Mouse (Mus musculus) ovary, postnatal 14 days (tissue): ENCODE measurements around the gene Hmgb4.

Experiments used
- DNase-seq: peaks from one replicate; pipeline ENCODE4 v3.0.0; 2022; ENCODE audit warnings: low spot score

Gene Hmgb4

DNA sequence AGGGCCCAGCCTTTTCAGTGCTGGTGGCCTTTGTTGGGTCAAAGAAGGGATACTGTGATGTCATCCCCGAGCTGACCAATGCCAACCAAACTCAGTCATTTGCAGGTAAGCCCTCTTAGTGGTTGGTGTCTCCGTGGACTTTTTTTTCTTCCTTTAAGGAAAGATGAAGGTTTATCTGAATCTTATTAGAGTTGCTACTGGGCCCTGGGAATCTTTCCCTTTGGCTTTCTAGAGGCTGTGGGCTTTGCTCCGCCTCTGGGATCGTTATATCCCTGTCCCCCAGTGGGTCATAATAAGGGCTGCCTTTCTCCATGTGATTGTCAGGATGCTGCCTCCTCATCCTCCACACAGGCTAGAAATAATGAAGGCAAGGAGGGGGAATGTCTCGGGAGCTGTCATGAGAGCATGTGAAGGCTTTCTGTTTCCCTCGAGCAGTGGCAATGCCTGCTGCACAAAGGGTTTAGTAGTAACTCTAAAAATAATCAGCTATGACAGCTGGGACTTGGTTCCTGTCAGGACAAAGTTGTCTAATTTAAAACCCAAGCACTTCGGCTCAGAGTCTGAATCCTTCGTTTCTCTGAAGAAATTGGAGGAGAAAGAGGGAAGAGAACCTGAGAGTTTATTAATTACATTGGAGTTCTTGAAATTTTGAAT lies at the start of gene Hmgb4:
TSS of gene Hmgb4 (minus strand) at position 51 of the 654 bp plus-strand sequence.
- DNase-seq = no peak

DNA sequence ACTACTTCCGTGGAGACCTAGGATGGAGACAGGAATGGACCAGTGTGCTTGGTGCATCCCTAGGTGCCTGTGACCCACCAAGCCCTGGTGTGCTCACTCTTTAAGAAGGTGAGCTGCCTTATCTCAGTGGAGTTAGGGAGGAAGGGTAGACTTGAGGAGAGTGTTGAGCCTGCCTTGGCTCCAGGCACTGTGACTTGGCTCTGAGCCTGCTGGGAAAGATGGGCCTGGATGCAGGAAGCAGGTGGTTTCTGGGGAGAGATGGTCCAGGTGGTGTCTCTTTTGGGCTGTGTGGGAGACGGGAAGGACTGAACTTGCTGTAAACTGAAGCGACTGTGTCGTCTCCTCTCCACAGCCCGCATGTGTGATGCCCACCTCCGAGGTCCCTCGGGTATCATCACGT lies 45.3 kb upstream of the Hmgb4 start:
- DNase-seq = no peak

DNA sequence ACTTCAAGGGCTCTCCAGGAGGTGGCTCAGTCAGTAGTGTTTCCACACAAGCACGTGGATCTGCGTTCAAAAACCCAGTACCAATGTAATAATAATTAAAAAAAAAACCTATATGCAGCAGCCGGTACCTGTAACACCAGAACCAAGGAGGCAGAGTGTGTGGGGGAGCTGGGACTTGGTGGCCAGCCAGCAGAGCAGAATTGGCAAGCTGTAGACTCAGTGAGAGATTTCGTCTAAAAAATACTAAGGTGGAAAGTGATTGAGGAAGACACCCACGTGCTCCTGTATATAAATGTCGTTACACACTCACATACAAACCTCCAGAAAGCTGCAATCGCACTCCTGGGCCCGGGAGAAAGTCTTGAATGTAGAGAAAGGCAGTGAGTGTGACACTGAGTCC lies 43.3 kb upstream of the Hmgb4 start:
- DNase-seq = no peak

DNA sequence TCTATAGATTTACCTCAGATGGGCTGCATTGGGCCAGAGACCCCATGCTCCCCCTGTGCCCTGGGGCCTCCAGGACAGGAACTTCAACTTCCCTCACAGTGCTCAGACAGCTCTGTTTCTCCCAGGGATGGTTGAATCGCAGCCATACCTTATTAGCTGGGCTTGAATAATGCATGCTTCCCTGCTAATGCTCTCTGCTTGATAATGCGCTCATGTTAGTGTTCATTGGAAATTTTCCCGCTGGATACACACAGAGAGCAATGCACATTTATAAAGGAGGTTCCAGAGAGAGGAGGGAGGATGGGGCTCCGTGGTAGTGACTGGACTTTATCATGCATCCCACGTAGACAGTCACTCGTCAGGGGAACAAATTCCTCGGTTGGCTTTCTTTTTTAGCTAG lies 27.3 kb upstream of the Hmgb4 start:
- DNase-seq = no peak

DNA sequence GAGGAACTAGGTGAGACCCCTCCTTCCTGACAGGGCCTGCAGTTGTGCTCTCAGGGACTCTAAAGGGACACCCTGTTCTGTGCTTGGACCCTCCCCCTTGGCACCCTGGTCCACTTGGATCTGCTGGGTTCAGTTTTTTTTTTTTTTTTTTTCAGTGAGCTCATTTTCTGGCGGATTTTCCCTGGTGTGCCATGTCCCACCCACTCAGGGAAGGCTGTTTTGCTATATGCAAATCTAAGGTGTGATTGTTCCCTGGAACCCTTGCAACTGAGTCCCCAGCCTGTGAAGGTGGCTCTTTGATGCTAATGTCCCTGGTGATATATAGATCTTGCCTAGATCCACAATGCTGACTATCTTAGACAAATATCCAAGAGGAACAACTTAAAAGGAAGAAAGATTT lies 24.3 kb upstream of the Hmgb4 start:
- no peak for DNase-seq

DNA sequence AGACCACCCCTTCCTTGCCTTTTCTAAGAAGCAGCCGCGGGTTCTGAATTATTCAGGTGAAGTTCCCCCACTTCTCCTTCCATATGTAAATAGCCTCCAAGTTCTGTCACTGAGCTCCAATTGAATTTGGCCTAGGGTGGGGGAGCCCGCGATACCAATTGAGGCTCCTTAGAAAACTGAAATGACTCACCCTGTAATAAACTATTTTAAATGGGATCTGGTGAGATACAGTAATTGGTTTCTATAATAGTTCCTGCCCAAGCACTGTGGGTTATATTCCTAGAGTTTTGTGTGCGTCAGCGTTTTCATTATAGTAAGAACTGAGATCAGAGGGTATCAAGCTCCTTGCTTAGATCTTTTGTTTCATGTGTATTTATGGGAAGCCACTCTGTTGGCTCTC lies 14.8 kb upstream of the Hmgb4 start:
- no peak for DNase-seq

DNA sequence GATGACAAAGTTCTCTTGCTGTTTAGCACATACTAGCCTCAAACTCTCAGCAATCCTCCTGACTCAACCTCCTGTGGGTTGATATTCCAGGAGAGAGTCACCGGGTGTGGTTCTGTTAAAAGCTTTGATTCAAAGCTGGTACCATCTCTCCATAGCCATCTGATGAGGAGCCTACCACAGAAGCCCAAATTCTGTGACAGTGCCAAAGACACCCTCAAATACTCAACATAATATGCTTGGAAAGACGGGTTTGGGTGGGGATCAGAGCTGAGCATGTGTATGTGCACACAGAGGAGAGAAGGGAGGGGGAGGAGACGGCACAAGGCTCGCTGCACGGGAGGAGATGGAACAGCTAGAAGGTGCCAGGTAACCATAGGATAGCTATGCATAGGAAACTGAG lies 14.4 kb upstream of the Hmgb4 start:
- no peak for DNase-seq

DNA sequence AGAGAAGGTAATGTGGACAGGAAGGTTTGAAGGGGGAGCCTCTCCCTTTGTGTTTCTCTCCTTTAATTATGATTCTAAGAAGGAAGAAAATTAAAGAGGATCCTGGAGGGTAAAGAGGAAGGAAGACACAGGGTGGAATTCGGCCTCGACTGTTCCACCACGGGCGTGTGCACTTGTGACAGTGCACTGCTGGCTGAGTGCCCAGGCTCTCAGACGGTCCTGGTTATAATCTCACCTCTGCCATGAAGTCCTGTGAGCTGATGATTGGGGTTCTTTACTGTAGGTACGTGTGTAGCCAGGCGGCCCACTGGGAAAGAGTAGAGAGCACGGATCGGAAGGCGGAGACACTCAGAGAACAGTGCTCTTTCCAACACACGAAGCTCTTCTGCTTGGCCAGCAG lies 12.4 kb upstream of the Hmgb4 start:
- DNase-seq = no peak

DNA sequence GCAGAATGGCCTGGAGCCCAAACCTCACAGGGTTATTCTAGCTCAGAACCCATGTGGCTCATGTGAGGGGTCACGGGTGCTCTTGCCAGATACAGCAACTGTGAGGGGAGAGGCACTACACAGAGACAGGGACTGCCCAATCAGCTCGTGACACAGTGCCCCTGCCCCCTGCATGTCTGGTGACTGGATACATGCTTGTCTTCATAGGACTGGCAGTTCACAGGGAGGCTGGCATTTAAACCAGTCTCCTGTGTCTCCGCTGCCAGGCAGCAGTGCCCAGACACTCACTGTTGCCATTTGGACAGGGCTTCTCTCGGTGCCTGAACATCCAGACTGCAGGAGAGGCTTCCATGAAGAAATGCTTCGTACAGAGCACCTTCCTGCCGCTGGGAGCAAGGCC lies 11.7 kb upstream of the Hmgb4 start:
- no peak for DNase-seq

DNA sequence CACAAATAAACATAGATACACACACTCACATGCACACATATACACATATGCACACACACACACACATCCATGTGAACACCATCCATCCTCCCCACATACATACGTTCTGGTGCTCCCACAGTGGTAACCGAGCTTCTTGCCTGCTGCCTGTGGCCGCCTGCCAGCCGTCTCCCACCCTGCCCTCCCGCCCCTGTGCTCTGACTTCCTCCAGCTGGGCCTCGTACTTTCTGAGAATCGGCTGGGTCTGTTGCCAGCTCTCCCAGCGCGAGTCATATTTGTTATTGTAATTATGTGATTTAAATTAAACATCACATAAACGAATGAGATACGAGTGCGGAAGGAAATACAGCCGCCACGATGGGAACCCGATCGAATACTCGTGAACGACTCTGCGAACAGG lies 10.2 kb upstream of the Hmgb4 start:
- DNase-seq = no peak

DNA sequence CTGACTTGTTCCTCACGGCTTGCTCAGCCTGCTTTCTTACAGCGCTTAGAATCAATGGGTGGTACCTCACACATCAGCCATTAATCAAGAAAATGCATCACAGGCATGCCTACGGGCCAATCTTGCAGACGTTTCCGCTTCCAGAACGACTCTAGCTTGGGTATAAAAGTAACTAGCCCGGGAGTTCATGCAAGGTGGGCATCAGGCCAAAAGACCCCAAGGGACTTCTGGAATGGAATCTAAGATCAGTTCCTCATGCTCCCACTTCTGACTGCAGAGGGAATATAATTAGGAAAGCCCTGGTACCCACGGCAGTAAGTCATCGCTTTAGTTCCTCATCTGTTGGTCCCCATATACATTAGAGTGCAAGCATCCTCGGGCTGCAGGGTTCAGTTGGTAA lies 9.4 kb upstream of the Hmgb4 start:
- no peak for DNase-seq

DNA sequence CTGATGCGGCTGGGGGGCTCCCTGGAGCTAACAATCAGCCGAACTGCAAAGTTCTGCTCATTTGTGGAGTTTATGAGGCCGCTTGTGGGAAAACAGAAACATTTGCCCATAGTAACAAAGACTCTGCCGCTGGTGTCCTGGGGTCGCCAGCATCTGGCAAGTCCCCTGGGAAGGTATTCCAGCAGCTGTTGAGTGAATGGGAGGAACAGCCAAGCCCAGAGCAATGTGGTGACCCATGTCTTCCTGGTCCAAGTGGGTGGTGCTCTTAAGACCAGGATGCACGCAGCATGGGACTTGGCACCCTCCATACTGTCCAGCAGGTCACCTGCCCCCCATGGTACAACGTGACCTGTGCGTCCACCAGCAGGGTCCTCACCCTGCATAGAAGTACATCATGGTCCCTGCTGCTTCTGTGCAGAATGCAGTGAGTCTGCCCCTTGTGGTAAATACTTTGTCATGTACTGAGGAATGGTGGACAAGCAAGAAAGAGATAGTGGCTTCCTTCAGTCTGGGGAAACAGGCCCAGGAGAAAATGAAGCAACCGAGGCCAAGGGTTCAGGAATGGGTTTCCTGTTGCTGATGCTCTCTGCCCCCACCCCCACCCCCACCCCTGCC lies 8.6 kb upstream of the Hmgb4 start:
- no peak for DNase-seq

DNA sequence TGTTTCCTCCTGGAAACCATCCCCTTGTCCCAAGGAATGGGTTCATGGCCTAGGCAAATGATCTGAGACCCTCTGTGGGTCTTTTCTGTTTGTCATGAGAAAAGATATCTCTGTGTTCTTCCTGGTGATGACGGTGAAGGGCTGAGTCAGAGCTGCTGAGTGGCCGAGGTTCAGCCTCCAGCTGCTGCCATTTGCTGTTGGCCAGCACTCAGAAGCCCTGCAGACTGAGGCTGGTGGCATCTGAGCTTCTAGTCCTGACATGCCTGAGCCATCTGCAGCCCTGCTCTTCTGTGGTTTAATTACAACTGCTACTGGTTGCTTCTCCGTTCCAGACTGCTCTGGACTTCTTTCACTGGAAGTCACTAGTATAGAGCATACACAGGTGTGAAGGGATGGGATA lies 4.6 kb upstream of the Hmgb4 start:
- no peak for DNase-seq

DNA sequence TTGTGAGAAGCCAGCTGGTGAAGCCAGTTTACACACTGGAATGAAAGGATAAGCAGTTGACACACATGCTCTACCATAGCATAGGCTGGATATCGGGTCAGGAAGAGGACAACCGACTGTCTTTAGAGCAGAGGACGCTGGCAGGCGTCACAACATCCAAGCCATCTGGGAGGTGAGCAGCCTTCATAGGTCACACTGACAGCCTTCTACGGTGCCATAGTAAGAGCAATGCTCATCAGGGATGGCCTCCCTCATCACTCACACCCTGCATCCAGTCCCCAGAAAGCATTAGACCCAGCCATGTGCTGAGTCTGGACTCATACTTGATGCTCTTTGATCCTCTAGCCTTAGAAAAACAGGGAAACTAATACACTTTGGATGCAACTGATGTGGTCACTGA lies 3.7 kb upstream of the Hmgb4 start:
- DNase-seq = no peak

DNA sequence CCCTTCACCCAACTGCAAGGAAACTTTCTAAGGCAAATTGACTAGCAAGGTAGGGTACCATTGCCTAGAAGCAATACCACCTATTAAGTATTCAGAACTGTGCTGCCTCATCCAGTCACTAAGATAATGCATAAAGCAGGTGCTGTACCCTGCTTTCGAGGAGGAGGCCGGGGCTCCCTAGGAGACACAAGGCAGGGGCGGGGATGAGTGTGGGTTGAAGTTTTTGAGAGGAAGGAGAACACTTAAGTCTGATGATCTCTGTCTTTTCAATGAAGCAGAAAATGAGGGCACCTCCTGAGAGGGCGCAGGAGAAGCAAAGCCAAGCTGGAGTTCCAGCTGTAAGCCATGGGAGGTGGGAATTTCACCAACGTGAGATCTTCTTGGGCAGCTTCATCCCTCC lies 1.5 kb downstream of the Hmgb4 start:
- DNase-seq = no peak

DNA sequence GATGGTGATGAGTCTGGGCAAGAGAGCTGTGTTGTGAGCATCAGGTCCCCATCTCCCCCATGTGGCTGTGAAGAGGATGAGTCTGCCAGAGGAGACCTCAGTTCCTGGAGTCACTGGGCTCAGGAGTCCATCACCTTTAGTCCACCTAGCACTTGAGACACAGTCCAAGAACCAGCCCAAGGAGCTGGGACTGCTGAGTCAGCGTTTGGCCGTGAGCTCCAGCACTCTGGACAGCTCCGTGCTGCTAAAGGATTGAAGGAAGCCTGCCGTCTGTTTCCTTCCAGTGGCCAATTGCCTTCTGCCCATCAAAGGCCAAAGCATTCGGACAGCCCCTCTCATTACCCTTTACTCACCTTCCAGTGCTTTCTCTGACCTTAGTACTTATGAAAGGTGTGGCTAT lies 12.1 kb downstream of the Hmgb4 start:
- peak; percentile 44 for DNase-seq

DNA sequence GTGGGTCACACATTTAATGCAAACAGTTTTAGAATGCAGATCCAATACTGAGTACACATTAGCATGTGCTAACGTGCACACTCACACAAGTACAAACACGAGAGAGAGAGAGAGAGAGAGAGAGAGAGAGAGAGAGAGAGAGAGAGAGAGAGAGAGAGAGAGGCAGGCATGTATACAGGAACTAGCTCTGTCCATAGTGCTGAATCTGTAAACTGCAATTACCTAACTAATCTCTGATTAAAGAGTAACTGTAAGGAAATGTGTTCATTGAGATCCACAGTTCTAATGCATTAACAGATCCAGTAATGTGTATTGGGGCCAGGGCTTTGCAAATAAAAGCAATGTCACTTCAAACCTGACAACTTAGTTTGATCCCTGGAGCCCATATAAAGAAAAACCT lies 15.6 kb downstream of the Hmgb4 start:
- DNase-seq = no peak

DNA sequence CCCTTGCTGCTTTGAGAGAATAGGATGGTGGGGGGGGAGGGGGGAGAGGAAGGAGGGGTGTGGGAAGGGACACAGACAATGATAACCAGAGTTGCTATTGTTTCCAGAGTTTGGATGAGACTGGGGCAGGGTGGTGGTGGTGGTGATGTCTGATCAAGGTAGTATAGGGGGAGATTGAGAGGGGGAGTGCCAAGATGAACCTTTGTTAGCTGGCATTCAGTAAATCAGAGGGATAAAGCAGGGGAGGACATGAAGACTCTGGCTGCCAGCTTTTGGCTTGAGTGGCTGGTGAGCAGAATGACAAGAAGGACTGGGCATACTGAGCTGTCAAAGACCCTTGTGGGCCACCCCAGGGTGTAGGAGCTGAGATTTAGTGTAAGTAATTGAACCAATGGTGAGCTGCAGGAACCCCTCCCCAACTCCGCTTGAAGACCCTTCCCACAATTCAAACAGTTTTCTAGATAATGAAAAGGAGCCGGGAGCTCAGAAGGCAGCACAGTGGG lies 18.9 kb downstream of the Hmgb4 start:
- no peak for DNase-seq

DNA sequence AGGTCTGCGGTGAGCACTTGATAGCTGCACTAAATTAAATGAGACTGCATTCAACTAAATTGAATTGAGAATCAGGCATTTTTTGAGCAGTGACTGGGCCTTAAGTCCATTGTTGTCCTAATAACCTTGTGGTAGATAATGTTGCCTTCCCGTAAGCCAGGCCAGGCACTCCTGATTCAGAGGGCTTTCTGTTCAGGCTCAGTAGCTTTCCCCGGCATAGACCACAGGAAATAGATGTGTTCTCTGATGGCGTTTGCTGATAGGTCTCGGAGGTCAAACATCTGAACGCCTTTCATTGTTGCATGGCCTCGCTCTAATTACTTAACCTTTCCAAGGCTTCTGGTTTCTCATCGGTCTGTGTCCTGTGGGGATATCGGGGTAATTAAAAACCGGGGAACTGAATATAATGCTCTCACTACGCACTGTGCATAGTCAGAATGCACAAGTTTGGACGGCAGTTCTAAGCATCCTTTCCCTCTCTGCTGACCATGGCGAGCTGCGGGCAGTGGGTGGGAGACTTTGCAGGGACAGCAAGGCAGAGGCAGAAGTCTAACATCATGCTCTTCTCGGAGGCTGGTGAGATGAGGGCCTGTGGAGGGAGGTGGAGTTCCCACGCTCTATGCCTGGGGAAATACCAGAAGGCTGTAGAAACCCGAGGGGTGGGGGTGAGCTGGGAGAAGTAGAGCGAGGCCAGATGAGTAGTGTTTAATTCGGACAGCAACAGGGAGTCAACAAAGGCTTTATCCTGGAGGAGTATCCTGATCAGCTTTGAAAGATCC lies 19.5 kb downstream of the Hmgb4 start:
- DNase-seq = no peak

DNA sequence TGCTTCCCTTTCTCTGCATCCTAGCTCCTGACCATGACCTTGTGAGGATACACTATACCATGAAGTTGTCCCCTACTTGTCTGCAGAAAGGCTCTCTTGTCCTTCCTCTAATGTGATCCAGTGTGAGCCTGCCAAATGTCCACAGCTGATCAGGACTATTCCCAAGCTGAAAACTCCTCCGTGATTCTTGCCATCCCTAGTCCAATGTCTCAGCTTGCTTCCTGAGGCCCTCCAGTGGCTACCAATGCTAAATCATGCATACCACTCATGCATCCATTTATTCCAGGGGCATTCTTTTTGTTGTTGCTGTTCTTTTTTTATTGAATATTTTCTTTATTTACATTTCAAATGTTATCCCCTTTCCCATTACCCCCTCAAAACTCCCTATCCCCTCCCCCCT lies 21.6 kb downstream of the Hmgb4 start:
- no peak for DNase-seq

DNA sequence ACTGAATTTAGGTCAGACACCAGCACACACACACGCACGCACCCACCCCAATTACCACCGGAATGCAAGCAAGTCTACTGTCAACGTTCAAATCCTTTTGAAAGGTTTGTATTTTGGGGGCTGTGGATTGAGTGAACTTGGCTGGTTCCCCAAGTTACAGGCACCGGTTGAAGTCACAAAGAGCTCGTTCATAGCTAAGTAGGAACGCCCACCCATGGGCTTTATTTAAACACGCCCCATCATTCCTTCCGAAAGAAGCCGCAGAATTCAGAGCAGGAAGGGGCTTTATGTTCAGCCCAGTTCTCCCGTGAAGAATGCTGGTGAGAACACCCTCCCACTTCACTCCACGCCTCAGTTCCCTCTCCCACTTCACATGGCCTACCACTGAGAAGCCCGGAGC lies 27.3 kb downstream of the Hmgb4 start:
- no peak for DNase-seq

DNA sequence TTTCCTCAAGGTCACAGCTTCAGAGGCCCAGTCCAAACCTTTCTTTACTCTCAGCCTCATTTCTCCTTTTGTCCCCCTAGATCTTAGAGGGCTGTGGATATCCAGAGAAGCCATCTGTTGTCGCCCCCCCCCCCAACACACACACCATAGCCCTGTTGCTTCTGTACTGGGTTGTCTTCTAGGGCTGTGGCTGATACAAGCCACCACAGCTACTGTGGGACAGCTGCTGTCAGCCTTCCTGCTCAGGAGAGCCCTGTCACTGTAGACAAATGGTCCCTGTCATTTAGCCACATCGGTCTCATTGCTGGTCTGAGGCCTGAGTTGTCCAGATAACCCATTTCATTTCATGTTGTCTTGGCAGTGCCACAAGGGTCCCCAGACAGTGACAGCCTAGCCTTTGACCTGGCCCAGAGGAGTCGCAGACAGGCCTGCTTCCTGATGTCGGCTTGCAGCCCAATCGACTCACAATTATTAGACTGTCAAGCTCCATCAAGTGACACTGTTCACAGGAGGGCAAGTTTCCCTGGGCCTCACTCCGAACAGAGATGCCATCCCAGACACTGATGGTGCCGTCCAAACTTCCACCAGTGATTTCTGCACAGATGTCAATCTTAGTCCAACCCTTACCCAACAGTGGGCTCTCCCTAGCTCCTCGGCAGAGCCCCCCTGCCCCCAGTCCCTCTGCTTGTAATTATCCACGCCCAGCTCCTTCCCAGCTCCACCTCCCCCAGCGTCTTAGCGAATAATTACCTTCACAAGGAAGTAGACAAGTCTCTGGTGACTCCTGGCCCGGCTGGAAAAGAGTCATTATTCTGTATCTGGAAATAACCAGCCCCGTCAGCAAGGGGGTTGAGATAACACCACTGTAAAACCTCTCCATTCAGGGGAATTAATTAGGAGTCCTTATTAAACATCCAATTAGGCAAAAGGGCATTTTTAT lies 33.1 kb downstream of the Hmgb4 start:
- no peak for DNase-seq
